Mouse (Mus musculus) thymus, postnatal 4 days (tissue): ENCODE results near the gene Ankrd33.

ENCODE experiments used
- DNase-seq: peaks from one replicate; pipeline ENCODE4 v3.0.0; 2021

Gene Ankrd33

GRCm38 (mm10) chr15:101126876-101127544 lies 11.5 kb downstream of the Ankrd33 start:
- DNase-seq = no peak

DNA sequence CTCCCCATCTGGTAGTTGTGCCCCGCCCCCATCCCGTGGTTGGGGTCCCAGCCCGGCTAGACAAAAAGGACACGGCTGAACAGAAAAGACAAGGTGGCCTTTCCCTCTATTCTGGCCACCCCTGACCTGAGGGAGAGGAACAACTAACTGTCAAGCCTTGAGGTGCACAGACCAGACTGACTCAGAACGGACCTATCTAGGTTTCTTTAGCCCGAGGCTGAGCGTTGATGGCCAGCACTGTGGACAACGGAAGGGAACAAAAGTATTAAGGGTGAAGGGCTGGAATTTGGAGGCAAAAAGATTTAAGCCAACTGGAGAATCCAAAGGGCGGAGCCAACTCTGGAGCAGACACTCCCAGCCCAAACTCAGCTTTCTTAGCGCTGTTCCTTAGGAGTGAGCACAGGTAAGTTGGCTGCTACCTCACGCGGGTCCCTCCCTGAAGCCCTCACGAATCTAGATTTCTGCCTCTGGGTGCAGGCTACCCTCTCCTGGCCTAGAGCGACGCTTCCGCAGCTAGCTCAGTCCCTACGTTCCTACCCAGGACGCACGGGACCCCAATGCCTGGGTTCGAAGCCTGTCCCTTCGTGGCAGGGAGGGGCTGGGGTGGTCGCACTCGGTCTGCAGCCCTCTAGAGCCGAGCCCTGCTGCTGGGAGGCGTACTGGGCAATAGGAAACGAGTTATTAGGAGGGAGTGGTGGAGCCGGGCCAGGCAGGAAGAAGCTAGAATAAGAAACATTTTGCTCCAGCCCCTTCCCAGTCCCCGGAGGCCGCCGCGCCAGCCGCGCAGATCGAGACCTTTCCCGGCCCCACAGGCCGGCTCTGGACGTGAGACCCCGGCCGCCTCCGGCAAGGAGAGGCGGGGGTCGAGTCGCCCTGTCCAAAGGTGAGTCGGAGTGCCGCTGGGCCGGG lies 12.9 kb downstream of the Ankrd33 start, which contains the start of gene Acvrl1:
Gene Acvrl1, plus strand, starts transcription at position 342 of the 909 bp plus-strand sequence.
- DNase-seq = no peak

GRCm38 (mm10) chr15:101129412-101129811 lies 13.9 kb downstream of the Ankrd33 start:
- DNase-seq = no peak

GRCm38 (mm10) chr15:101131498-101131897 lies 15.9 kb downstream of the Ankrd33 start:
- DNase-seq = no peak

- no peak for DNase-seq
Observed at GRCm38 (mm10) chr15:101132041-101132440, 16.5 kb downstream of the Ankrd33 start.

GRCm38 (mm10) chr15:101132761-101133160 lies 17.2 kb downstream of the Ankrd33 start:
- no peak for DNase-seq

- DNase-seq = peak; percentile 43
Observed at GRCm38 (mm10) chr15:101133993-101134704, 18.6 kb downstream of the Ankrd33 start.

DNA sequence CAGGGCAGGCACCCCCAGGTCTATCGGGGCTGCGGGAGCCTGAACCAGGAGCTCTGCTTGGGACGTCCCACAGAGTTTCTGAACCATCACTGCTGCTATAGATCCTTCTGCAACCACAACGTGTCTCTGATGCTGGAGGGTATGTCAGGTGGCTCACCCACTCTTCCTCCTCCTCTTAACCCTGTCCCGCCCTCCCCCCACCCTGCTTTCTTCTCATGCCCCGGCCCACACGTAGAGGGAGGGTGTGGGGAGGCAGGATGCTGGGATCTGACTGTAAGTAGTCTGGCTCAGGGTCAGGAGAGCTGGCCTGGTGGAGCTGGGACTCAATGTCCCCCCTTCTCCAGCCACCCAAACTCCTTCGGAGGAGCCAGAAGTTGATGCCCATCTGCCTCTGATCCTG lies 19.9 kb downstream of the Ankrd33 start:
- no peak for DNase-seq

DNA sequence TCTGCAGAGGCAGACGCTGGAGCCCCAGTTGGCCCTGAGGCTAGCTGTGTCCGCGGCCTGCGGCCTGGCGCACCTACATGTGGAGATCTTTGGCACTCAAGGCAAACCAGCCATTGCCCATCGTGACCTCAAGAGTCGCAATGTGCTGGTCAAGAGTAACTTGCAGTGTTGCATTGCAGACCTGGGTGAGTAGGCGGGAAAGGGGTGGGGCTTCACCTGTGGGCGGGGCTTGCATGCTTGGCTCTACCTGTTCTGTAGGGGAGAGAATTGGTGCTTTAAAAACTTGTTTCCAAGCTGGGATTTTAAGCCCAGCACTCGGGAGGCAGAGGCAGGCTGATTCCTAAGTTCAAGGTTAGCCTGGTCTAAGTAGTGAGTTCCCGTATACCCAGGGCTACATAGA lies 21.9 kb downstream of the Ankrd33 start:
- no peak for DNase-seq

- DNase-seq = no peak
Observed at GRCm38 (mm10) chr15:101138675-101139074, 23.1 kb downstream of the Ankrd33 start.

DNA sequence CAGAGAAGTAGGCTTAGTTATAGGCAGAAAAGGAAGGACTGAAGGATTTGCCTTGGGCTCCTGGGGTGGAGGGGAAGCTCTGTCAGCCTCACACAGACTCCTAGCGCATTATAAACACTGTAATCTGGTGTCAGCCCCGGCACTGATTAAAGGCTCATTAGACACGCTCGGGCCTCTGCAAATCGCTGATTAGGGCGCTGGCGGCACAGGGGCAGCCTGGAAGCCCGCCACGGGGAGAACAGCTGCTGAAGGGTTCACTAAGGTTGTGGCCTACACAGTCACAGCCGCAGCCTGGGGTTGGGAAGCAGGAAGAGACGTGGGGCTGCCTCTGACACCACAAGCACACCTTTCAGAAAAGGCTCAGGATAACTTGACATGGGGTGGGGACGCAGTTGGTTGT lies 24.3 kb downstream of the Ankrd33 start:
- DNase-seq = peak; percentile 39

DNA sequence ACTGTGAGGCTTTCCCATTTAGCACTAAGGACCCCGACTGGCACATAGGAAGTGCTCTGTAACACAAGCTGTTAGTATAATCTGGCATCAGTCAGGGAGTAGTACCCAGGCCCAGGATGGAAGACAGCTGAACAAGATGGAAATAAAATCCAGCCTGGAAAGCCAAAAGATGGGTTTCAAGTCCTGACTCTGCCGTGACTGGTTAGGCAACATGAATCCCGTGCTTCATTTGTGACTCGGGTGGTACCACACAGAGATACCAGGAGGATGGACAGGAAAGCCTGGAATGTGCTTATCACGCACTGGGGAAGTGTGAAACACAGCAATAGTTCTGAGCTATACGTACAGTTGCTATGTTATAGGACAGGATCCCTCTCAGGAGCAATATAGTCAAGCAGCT lies 25.0 kb downstream of the Ankrd33 start:
- DNase-seq = no peak

GRCm38 (mm10) chr15:101141061-101141541 lies 25.5 kb downstream of the Ankrd33 start:
- peak; percentile 80 for DNase-seq

DNA sequence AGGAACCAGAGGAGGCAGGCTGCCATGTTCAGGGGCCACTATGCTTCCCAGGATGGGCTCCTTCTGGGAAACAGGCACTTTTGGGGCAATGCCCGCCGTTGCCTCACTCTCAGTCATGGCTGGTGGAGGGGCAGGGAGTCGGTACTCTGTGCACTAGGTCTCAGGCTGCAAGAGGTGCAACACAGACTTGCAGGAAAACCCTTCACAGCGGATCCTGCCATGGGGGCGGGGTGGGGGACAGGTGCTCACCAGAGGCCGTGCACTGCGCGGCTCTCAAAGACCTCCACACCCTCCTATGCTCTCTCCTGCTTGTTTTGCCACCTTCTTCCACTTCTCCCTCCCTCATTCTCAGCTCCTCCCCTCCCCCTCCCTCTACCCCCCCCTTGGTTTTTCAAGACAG lies 27.1 kb downstream of the Ankrd33 start:
- no peak for DNase-seq

GRCm38 (mm10) chr15:101143494-101143893 lies 27.9 kb downstream of the Ankrd33 start:
- DNase-seq = no peak

DNA sequence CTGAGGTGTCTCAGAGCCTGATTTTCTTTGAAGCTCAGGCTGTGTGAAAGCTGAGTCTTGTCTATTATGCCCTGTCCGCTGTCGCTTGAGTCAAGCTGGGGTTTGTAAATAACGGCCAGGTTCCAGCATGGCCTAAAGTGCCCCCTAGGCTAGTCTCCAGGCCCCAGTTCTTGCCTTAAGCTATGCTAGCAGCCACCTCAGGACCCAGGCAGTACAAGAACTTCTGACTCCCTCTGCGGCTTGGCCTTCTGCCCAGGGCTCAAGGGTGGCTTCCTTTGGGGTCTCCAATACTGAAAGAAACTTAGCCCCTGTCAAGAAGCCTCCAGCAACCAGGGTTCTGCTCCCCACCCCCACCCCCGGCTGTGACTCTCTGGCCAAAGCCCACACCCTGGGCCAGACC lies 28.6 kb downstream of the Ankrd33 start:
- no peak for DNase-seq

DNA sequence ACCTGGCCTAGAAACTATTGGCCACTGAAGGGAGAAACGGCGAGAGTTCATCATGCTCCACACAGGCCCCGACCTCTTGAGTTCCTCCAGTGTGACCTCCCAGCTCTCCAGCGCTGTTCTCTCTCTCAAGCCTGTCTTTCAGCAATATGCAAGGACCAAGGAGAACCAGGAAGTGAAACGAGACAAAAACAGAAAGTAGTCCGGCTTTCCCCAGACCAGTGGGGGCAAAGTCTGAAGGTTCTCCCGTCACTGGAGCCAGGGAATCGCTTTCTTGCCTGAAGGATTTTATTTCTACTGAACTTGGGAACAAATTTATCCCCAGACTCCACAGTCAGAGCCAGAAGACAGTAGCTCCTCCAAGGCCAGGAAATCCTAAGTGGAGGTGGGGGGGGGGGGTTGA lies 29.2 kb downstream of the Ankrd33 start:
- no peak for DNase-seq

GRCm38 (mm10) chr15:101145424-101146099 lies 30.0 kb downstream of the Ankrd33 start:
- DNase-seq = peak; percentile 96

GRCm38 (mm10) chr15:101146100-101146965 lies 30.8 kb downstream of the Ankrd33 start:
- no peak for DNase-seq

DNA sequence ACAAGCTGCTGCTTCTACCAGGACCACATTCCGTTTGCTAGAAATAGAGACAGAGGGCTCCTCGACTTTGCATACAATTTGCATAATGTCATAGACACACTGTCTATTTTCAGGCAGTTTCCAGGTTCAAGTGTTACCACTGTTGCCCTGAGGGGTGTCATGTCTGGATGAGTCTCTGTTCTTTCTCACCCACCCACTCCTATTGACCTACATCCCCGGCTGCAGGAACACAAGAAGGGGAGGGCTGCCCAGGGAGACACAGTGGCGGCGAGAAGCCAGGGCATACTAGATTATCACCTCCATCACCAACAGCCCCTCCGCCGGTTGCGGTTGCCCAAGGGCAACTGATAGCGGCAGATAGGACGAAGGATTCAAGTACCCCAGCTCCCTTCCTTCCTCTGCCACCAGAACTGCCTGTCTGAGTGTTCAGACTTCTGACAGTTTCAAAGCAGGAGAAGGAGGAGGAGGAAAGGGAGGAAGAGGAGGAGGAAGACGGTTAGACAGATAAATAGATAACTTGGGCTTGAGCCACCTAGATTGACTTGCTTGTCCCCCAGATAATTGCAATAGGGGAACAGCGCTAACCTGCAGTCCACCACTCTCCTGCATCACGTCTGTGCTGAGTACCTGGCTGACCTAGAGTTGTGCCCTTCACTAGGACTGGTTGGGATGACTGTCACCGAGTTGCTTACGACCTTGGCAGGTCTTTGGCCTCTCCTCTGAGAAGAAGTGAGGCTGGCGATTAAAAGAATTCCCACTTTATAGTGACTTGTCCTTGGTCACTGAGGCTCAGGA lies 31.8 kb downstream of the Ankrd33 start:
- no peak for DNase-seq

GRCm38 (mm10) chr15:101147910-101148273 lies 32.3 kb downstream of the Ankrd33 start:
- DNase-seq = no peak
